ENCODE assay signal across 14 mouse cellular contexts in genomic region chr14:20162686-20163085, GRCm38 (mm10). TPM values are rescaled to one million over a fixed set of nuclear protein-coding genes. Genes with fewer than 3 reads are reported as not detected.
DNase-seq lines count a peak whose midpoint lies in the region; ATAC-seq and TF ChIP-seq lines count a peak whose summit lies in the region.
"Had no signal": no experiment of that assay in that cellular context is flagged by ENCODE, and none has a peak within 500 bp of the region (broad histone marks: within the 10 kb centered on the region; RNA-seq: fewer than 3 reads in every experiment).

No protein-coding gene starts in this region.

- no peak overlapping the region for H3K9ac ChIP-seq in heart, embryonic 12.5 days
- no peak overlapping the region for H3K9ac ChIP-seq in liver, embryonic 14.5 days (replicated peaks)
- no peak overlapping the region for H3K9ac ChIP-seq in kidney, embryonic 16.5 days (replicated peaks; ENCODE audit: low read length)
- H3K9ac ChIP-seq in stomach, postnatal 0 days (ENCODE audit: low read length) = no peak overlapping the region
- H3K9ac ChIP-seq: forebrain, embryonic 15.5 days; lung, embryonic 15.5 days had no signal

- no peaks in the 10 kb centered on the region for H3K27me3 ChIP-seq in heart, embryonic 12.5 days (replicated peaks)
- H3K27me3 ChIP-seq in liver, embryonic 14.5 days (ENCODE audit: control insufficient read depth, insufficient read depth, low read length) = no peaks in the 10 kb centered on the region
- no peaks in the 10 kb centered on the region for H3K27me3 ChIP-seq in kidney, embryonic 16.5 days (ENCODE audit: insufficient read depth, low read length)
- no peaks in the 10 kb centered on the region for H3K27me3 ChIP-seq in stomach, postnatal 0 days (ENCODE audit: control insufficient read depth, insufficient read depth, low read length)
- H3K27me3 ChIP-seq: forebrain, embryonic 15.5 days; lung, embryonic 15.5 days had no signal

- WGBS in heart, embryonic 12.5 days = 70% methylated on average over 6 of the region's 6 CpGs
- WGBS in liver, embryonic 14.5 days (ENCODE audit: insufficient replicate concordance) = 79% methylated on average over 6 of the region's 6 CpGs
- WGBS in kidney, embryonic 16.5 days = 58% methylated on average over 6 of the region's 6 CpGs
- 32% methylated on average over 6 of the region's 6 CpGs for WGBS in stomach, postnatal 0 days

- TF ChIP-seq EP300 in liver, embryonic 14.5 days (IDR thresholded peaks at IDR 0.05; ENCODE audit: low read depth) = no peak
- no peak for TF ChIP-seq EP300 in stomach, postnatal 0 days (optimal IDR thresholded peaks at IDR 0.05)

- H3K9me3 ChIP-seq in heart, embryonic 12.5 days (replicated peaks) = no peaks in the 10 kb centered on the region
- no peaks in the 10 kb centered on the region for H3K9me3 ChIP-seq in liver, embryonic 14.5 days (ENCODE audit: control insufficient read depth, low read length)
- no peaks in the 10 kb centered on the region for H3K9me3 ChIP-seq in kidney, embryonic 16.5 days (ENCODE audit: low read length)
- H3K9me3 ChIP-seq in stomach, postnatal 0 days (ENCODE audit: control insufficient read depth, low read length) = no peaks in the 10 kb centered on the region
- H3K9me3 ChIP-seq: forebrain, embryonic 15.5 days; lung, embryonic 15.5 days had no signal

- TF ChIP-seq CTCF in liver, embryonic 14.5 days (IDR thresholded peaks at IDR 0.05; ENCODE audit: low read depth) = no peak
- TF ChIP-seq CTCF in stomach, postnatal 0 days (IDR thresholded peaks at IDR 0.05; ENCODE audit: low read depth) = no peak

- peak; percentile 17 to 29 for DNase-seq in heart, adult 9 months (ENCODE audit: low spot score in 2 of 2)
- no peak for DNase-seq in liver, embryonic 14.5 days (ENCODE audit: low read depth in 3 of 3, low spot score in 3 of 3)
- no peak for DNase-seq in liver
- no peak for DNase-seq in stomach, postnatal 0 days (ENCODE audit: low spot score)
- no peak for DNase-seq in embryo, embryonic 11 days
- DNase-seq in thymus, postnatal 0 days (ENCODE audit: low spot score) = no peak
- DNase-seq: cerebellum, adult 11 months; midbrain, embryonic 14.5 days had no signal

- peaks cover 36% of the 10 kb centered on the region for H3K4me1 ChIP-seq in heart, embryonic 12.5 days (replicated peaks)
- peaks cover 0 to 26% of the 10 kb centered on the region in 2 experiments; a peak in 2 of 4 replicates for H3K4me1 ChIP-seq in liver, embryonic 14.5 days (replicated peaks; ENCODE audit: control insufficient read depth in 2 of 2, insufficient read depth in 2 of 2, low read length in 1 of 2)
- peaks cover 81% of the 10 kb centered on the region for H3K4me1 ChIP-seq in kidney, embryonic 16.5 days (ENCODE audit: insufficient read depth, low read length)
- peaks cover 2% of the 10 kb centered on the region; the same call in 1 of the 2 replicates for H3K4me1 ChIP-seq in stomach, postnatal 0 days (replicated peaks; ENCODE audit: control insufficient read depth, insufficient read depth)

- H3K36me3 ChIP-seq in heart, embryonic 12.5 days = no peaks in the 10 kb centered on the region
- H3K36me3 ChIP-seq in liver, embryonic 14.5 days (replicated peaks; ENCODE audit: control insufficient read depth, insufficient read depth, low read depth) = no peaks in the 10 kb centered on the region
- no peaks in the 10 kb centered on the region for H3K36me3 ChIP-seq in kidney, embryonic 16.5 days (ENCODE audit: insufficient read depth, low read length)
- H3K36me3 ChIP-seq in stomach, postnatal 0 days (ENCODE audit: control insufficient read depth, insufficient read depth, low read length) = no peaks in the 10 kb centered on the region
- H3K36me3 ChIP-seq: forebrain, embryonic 15.5 days; lung, embryonic 15.5 days had no signal

- H3K4me3 ChIP-seq in heart, embryonic 12.5 days = no peak overlapping the region
- H3K4me3 ChIP-seq in liver, embryonic 14.5 days (ENCODE audit: insufficient read depth in 1 of 2, low read depth in 2 of 2, low read length in 2 of 2) = no peak overlapping the region
- H3K4me3 ChIP-seq in kidney, embryonic 16.5 days (ENCODE audit: low read length) = no peak overlapping the region
- H3K4me3 ChIP-seq in stomach, postnatal 0 days (ENCODE audit: low read depth, low read length) = no peak overlapping the region
- H3K4me3 ChIP-seq: forebrain, embryonic 15.5 days; heart, adult 2 months; left cerebral cortex, adult 2 months; lung, embryonic 15.5 days had no signal

- H3K4me2 ChIP-seq in heart, embryonic 12.5 days = no peak overlapping the region
- H3K4me2 ChIP-seq in liver, embryonic 14.5 days (ENCODE audit: low read depth) = no peak overlapping the region
- no peak overlapping the region for H3K4me2 ChIP-seq in kidney, embryonic 16.5 days (replicated peaks; ENCODE audit: low read depth, low read length)
- no peak overlapping the region for H3K4me2 ChIP-seq in stomach, postnatal 0 days (replicated peaks; ENCODE audit: low read depth)
- H3K4me2 ChIP-seq: forebrain, embryonic 15.5 days; lung, embryonic 15.5 days had no signal

- ATAC-seq in heart, embryonic 12.5 days (ENCODE audit: insufficient number of reproducible peaks, low FRiP score) = no peak
- peak; percentile 19; the same call in 1 of the 2 replicates for ATAC-seq in liver, embryonic 14.5 days (ENCODE audit: insufficient read depth)
- ATAC-seq in kidney, embryonic 16.5 days (ENCODE audit: low FRiP score, low TSS enrichment) = no peak
- ATAC-seq in stomach, postnatal 0 days (ENCODE audit: low FRiP score, low TSS enrichment) = peak; percentile 40
- ATAC-seq: forebrain, embryonic 15.5 days had no signal

- no peak overlapping the region for H3K27ac ChIP-seq in heart, embryonic 12.5 days (ENCODE audit: poor library complexity, severe bottlenecking)
- no peak overlapping the region for H3K27ac ChIP-seq in liver, embryonic 14.5 days
- H3K27ac ChIP-seq in kidney, embryonic 16.5 days (ENCODE audit: low read length) = peak overlapping the region; percentile 26; the same call in 1 of the 2 replicates
- no peak overlapping the region for H3K27ac ChIP-seq in stomach, postnatal 0 days (replicated peaks)
- H3K27ac ChIP-seq: forebrain, embryonic 15.5 days; heart, adult 2 months; left cerebral cortex, adult 2 months had no signal

RNA-seq across cellular contexts. Expression of gene Kcnk5, which starts 18.9 kb away (rescaled TPM):
- 3.5 and 3.6 TPM in 2 replicates for polyA plus RNA-seq in heart, embryonic 12.5 days (2016; fragmentation: Nextera tagmentation; extraction: Ambion mirVana)
- polyA plus RNA-seq in liver, embryonic 14.5 days (2012; rRNA removed) = 3.1 and 3.2 TPM in 2 replicates
- 3.6 and 4.1 TPM in 2 replicates for polyA plus RNA-seq in liver, embryonic 14.5 days (2014; fragmentation: Nextera tagmentation; extraction: Ambion mirVana)
- polyA plus RNA-seq in kidney, embryonic 16.5 days (2015; fragmentation: Nextera tagmentation; extraction: Ambion mirVana) = 21.9 and 22.7 TPM in 2 replicates
- 7.7 and 8.3 TPM in 2 replicates for polyA plus RNA-seq in stomach, postnatal 0 days (2015; fragmentation: Nextera tagmentation; extraction: Ambion mirVana)
- 7.1 and 8.2 TPM in 2 replicates for polyA plus RNA-seq in thymus, postnatal 0 days (2015; fragmentation: Nextera tagmentation; extraction: Ambion mirVana)

RNA-seq across cellular contexts. Expression of gene Saysd1, which starts 24.4 kb away (rescaled TPM):
- 7.3 and 7.9 TPM in 2 replicates for polyA plus RNA-seq in heart, embryonic 12.5 days (2016; fragmentation: Nextera tagmentation; extraction: Ambion mirVana)
- 1.5 and 1.9 TPM in 2 replicates for polyA plus RNA-seq in liver, embryonic 14.5 days (2012; rRNA removed)
- 3.8 and 4.1 TPM in 2 replicates for polyA plus RNA-seq in liver, embryonic 14.5 days (2014; fragmentation: Nextera tagmentation; extraction: Ambion mirVana)
- 13.4 and 13.6 TPM in 2 replicates for polyA plus RNA-seq in kidney, embryonic 16.5 days (2015; fragmentation: Nextera tagmentation; extraction: Ambion mirVana)
- 14.2 and 15.4 TPM in 2 replicates for polyA plus RNA-seq in stomach, postnatal 0 days (2015; fragmentation: Nextera tagmentation; extraction: Ambion mirVana)
- polyA plus RNA-seq in thymus, postnatal 0 days (2015; fragmentation: Nextera tagmentation; extraction: Ambion mirVana) = 14.4 and 16.0 TPM in 2 replicates

Comparison
In these comparisons a context has a peak if more than half of its experiments do, and no peak if none do; other contexts are left out.
1. DNase-seq: peak in heart, adult 9 months (2 of 2); none in liver, embryonic 14.5 days (0 of 3), liver (single experiment), stomach, postnatal 0 days (single experiment), embryo, embryonic 11 days (single experiment) and thymus, postnatal 0 days (single experiment).
2. ATAC-seq: peak in liver, embryonic 14.5 days (single experiment) and stomach, postnatal 0 days (single experiment); none in heart, embryonic 12.5 days (single experiment) and kidney, embryonic 16.5 days (single experiment).